Mouse (Mus musculus) frontal cortex, postnatal 10 days (tissue): ENCODE measurements around the gene Erc2.
"Not testable (repeated sequence)": the region's sequence is repeated elsewhere in the genome, so short reads cannot be mapped to it uniquely, and the experiment has no call there.

ENCODE experiments used
- DNase-seq, 2 experiments: peaks; one replicate each; pipeline ENCODE4 v3.0.0; 2022; ENCODE audit warnings: low spot score in 2 of 2, mixed read lengths in 1 of 2

The Erc2 gene

DNA sequence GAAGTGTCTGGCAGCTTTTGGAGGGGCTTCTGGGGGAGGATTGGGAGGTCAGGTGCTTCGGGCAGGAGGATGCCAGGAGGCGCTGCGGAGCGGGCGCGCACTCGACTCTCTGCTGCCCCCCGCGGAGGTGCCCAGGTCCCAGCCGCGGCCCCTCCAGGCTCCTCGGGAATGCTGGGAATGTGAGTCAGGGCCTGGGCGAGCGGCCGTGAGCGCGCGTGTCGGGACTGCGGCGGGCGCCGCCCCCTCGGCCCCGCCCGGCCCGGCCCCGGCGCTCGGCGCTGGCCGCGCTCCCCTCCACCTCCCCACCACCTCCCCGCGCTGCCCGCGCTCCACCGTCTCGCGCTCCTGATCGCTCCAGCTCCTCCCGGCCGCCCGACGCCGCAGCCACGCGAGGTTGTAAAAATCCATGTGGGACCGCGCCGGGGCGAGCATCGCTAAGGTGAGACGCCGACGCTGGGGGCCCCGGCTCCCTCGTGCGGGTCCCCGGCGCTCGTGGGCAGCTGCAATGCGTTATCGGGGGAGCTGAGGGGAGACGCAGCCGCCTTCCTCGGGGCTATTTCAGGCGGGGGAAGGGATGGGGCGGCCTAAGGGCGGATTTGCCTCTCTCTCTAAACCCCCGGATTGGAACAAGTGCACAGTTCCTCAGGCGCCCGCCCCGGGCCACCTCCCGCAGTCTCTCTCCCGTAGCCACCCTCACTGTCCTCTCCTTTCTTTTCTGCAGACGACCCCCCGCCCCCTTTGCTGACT is at the start of gene Erc2:
Erc2 (plus strand) TSS at position 253 of the 747 bp plus-strand sequence.
- peak; percentile 65 to 85 for DNase-seq

DNA sequence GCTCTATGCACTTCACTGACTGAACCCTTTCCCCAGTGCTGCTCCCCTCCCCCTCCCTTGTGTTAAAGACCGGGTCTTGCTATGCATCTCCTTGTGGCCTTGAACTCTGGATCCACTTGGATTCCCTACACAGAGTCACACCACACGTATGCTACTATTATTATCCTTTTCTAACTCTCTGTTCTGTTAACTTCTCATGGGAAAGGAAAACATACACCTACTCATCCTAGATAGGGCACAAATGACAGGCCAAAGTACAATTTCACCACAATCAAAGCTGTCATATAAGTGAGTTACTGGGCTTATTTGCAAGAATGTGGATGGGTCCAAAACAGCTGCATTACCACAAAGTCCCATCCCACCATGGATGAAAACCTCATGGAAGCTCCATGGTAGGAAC is 43.8 kb upstream of the Erc2 start:
- no peak for DNase-seq

DNA sequence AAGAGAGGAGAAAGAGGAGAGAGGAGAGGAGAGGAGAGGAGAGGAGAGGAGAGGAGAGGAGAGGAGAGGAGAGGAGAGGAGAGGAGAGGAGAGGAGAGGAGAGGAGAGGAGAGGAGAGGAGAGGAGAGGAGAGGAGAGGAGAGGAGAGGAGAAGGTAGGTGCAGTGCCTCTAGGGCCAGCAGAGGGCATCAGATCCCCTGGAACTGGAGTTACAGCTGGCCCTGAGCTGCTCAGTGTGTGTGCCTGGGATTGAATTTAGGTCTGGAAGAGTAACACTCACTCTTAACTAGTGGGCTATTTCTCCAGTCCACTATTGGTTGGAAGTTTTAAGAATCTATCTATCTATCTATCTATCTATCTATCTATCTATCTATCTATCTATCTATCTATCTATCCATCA is 32.6 kb upstream of the Erc2 start:
- not testable (repeated sequence) for DNase-seq

DNA sequence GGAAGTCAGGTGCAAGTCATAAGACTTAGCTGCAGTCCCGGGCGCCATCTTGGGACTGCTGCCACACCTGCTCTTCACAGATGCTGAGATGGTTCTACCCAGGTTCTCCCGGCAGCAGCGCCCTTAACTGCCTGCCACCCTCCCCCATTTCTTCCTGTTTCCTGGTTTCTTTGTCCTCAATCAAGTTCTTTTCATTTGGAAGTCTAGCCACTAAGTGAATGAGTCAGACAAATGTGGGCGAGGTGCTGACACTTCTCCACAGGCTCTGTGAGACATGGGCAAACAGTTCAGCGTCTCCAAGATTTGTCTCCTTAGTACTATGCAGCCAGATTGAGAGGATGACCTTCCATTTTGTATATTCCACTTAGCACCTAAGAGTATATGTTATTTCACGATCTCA is 30.1 kb upstream of the Erc2 start:
- DNase-seq: no peak

DNA sequence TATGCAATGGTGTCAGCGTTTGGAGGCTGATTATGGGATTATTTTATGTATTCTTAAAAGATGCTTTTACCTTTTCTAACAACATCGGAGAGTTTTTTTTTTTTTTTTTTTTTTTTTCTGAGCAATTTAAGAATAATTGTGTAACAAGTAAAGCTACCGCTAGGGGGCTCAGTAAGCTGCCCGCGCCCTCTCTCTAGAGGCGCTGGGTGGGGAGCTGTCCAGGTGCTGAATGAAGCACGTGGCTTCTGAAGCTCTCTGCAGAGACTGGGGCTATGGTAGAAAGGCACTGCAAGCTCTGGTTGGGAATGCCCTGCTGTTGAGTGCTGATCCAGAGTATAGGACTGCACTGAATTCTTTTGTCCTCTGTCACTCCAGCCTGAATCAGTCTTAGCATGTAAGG is 26.0 kb upstream of the Erc2 start:
- peak in 1 of 2 experiments; percentile 40 for DNase-seq

DNA sequence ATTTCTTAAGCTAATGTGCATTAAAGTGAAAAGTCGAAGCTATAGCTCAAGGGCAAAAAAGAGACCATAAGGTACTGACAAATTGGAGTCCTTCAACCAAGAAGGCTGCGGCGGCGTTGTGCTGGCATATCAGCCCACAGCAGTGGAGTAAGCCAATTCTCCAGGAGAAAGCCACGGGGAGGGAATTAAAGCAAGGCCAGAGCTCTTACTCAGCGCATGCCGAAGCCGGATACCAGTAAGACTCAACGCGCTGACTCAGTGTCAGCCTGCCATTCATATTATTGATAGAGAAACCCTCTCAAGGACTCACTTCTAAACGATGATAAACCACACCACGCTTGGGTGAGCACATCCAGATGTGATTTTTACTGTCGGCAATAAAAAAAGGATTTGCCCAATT is 20.1 kb upstream of the Erc2 start:
- DNase-seq: no peak

DNA sequence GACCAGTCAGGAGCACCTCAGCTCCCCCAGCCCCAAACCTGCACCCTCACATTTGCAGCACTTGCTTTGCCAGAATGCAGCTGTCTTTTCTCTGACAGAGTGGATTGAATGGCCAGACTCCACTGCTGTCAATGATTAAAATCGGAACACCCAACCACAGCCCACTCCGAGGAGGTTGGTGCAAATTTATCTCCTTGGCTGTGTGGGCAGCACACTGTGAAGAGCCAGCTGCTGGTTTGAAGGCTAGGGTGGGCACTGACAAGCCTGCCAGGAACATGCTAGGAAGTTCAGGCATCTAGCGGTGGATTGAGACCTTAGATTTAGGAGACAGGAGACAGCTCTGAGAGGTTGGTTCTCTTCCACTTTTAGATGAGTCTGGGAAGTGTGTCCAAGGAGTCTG is 14.8 kb upstream of the Erc2 start:
- DNase-seq: no peak

DNA sequence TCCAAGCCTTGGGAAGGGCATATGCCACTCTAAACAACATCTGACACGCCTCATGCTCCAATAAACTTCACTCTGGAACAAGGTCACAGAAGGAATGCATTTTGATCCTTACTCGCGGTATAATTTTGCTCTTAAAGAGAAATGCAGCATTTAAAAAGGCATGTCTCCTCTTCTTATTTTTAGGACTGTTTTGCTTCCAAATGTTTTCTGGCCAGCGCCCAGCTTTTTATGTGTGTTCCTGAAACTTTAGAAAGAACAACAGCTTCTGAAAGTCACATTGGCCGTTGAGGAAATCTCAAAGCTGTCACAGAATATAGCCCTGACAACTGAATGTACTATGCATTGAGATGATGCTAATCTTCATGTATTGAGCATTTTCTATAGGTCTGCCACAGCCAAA is 8.5 kb upstream of the Erc2 start:
- no peak for DNase-seq

DNA sequence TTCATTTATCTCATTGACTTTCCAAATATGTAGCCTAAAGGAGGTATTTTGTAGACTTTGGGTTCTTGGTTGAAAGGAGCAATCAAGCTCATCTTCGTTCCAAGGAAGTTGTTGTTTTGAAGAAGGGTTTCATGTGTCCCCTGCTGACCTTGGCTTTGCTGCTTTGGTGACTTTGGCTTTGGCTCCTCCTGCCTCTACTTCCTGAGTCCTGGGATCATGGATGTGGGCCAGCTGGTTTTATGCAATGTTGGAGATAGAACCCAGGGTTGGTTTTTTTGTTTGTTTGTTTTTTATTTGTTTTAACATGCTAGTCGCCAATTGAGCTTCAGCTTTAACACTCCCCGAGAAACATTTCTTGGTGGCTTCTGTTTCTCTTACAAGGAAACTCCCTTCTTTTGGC is 4.9 kb upstream of the Erc2 start:
- no peak for DNase-seq

DNA sequence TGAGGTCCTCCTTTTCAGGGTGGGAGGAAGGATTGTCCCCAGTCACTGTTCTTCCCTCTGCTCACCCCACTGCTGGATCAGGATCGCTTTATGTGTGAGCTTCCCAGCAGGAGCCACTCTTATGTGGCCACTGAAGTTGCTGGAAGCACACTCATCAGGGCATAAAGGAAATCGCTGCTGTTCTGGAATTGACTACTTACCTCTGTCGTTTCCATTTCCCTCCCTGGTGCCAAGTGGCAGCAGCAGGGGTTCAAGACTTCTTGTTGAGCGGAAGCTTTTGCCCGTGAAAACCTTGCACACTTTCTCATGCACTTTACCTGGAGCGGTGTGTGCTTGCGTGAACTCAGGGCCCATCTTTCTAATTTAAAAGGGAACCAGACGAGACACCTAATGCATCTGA is 652 bp upstream of the Erc2 start:
- no peak for DNase-seq

DNA sequence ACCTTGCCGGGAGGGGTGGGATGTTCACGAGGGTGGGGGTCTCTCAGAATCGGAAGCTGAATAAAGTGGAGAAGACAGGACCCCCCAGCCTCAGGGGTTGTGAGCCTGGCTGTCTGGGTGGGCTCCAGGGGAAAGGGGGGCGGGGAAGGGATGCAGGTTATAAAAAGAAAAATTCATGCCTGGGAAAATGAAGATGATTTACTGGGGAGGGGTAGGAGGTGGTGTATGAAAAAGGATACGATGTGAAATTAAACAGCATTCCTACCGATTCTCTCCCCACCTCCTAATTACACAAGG is 643 bp downstream of the Erc2 start:
- no peak for DNase-seq

DNA sequence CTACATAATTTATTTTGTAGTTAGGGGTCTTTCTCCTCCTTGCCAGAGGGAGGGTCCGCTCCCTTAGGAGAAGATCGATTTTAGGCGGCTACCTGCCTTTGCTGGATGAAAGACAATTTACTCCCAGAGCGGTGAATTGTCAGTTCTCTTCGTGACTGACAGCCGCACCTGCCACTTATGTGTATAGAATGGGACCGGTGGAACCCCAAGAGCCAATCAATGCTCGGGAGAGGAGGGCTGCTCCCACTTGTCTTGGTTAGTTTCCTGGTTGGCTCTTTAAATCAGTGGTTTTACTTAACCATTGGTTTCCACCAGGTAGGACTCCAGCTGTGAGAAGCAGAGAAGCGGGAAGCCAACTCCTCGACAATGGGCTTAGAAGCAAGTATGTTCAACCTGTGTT is 1.1 kb downstream of the Erc2 start:
- DNase-seq: peak; percentile 55 to 67

DNA sequence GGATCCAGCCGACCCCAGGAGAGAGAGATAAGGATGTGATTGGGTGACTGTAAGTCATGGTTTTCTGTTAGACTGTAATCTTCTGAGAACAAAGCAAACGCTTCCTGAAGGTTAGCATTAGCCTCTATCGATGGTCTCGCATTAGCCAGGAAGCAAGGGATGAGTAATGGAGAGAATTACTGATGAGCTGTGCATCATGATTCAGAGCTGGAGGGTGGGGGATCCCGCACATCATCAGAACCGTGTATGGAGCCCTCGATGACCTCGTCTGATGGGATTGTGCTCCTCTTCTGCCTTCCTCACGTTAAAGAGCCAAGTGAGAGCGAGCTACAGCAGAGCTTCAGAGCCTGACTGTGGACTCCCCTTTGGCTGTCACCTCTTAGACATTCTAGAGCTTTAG is 6.5 kb downstream of the Erc2 start:
- no peak for DNase-seq

DNA sequence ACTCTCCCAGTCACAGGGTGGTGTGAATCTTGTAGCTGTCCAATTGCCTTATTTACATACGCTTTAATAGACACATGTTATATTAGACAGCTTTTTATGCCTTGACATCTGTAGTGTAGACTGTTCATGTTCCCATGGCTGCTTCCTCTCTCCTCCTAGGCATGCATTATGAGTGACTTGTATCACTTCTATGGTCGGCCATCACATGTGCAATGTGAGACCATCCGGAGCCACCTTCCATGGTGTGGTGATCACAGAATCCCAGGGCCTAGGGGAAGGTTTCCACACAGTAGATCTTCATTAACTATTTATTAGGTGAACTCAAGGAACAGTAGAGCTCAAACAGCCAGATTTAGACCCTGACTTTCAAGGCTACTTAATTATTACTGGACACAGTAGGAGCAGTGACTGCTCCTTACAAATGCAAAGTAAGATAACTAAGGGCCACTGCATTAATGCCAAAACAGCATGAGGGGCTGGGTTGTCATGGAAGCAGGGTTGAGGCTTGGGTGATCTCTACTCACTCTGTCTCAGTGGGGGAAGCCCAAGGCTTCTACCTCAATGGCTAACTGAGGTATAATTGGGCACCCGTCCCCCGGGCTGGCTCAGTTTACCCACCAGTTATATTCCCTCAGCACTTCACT is 7.3 kb downstream of the Erc2 start:
- DNase-seq: no peak

DNA sequence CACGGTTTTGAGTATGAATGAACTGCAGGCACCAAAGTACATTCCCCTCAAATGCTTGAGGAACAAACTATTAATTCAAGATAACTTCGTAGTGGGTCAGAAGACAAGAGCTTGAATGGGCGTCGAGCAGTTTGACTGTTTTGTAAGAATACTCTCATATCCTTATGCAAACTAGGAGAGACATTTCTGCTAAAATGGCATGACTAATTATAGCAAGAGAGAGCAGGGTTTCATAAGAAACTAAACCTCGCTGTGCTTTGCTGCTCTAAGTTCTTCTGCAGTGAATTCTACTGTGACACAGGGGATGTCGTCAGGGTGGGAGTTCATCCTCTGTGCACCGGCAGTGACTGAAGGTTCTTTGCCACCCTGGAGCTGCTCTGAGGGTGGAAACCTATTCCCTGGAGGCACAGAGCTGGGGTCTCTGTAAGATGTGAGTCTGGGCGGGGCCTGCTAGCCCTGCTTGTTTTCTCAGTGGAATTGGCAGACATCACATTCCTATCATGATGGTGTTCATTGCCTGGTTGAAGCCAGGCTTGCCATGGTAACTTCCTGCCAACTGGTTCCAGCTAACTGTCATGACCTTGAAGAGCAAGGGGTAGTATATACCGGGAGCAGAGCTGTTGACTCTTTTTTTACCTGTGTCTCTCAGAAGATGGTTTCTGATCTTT is 8.9 kb downstream of the Erc2 start:
- DNase-seq: no peak

DNA sequence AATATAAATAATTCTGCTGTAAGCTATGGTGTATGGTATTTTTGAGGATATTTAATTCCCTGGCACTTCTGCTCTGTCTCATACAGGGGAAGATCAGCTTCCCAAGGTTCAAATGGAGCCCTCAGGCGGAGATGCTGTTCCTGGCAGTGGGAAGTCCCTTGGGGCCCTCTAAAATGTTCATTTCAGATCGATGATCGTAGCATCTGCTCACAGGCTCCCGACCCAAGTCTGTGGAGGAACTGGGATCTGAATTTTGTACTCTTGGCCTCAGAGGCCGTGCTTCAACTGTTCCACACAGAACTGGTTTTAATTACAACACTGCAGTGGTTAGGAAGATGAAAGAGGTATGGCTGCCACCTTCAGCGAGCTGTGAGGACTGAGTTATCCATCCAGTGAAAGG is 12.5 kb downstream of the Erc2 start:
- no peak for DNase-seq

DNA sequence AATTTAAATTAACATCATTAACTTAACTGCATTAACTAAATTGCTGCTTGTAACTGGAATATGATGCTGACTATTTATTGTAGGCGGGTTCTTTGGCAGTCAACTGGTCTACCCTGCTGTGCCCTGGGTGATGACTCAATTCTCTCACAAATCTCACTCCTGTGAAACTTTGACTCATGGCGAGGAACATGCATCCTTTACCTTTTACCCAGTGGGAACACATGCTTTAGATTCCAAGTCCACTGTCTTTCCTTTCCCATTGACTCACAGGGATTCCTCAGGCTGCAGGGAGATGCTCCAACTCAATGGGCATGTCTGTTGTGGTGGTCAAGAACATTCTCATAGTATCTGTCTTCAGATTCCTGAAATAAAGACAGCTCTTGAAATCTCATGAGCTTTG is 14.3 kb downstream of the Erc2 start:
- no peak for DNase-seq

DNA sequence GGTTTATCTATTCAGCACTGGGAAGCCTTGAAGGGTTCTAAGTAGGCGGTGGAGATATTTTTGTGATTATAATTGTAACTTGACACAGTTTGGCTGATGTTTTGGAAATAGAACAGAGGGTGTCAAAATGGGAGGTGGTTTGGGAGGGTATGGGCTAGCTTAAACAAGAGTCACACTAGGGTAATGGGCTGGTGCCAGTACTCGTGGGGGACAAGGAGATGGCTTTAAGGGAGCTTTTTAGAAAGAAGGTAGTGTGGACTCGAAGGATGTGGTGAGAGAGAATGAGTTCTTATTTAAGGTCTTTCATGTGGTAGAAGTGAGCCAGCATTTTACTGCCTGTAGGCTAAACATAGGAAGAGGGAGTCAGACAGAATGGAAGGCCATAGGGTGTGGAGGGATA is 19.2 kb downstream of the Erc2 start:
- DNase-seq: no peak

DNA sequence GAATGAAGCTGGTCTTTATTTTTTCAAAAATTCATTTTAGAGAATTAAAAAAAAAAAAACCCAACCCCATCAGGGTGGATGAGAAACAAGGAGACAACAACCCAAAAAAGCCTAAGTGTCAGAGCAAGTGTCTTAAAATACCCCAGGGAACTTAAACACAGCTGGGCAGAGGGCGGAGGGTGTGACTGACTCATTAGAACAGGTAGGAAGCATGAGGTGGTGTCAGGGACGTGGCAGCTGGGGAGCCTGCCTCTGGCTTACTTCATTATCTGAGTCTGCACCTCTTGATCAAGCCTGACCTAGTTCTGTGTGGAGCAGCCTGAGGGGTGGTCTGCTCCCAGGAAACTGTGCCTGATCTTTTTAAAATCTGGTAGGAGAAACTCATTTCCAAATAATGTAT is 20.8 kb downstream of the Erc2 start:
- DNase-seq: no peak

DNA sequence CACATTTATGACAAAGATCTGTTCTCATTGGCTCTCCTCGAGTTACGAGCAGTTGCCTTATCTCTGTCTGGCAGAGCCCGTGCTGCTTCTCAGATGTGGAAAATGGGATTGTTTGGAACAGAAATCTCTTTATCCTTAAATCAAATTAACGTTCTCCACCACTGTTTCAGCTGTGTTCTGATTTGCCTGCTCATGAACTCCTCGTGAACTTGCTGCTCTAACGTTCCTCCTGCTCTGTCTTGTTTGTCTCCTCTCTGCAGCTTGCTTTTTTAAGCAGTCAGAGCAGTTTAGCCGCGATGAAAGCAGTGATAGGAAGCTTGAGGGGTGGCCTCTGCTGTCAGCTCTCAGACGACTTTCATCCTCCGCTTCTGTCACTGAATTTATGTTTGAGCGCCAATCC is 32.4 kb downstream of the Erc2 start:
- no peak for DNase-seq

DNA sequence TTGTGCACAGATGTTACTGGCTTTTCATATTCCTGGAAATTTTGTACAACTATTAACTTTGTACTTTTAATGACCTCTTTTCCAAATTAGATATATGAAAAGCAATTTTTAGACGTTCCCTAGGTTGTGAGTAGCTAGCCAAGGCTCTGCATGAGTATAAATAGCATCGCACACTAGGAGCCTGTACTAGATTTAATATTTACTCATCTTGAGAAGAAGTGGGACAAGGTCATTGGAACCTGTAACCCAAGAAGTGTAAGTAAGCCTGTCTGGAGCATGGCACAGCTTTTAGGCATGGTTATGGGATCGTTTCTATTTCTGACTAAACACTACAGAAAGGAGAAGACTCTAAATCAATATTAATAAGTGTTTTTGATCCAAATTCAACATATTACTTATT is 36.4 kb downstream of the Erc2 start:
- no peak for DNase-seq

DNA sequence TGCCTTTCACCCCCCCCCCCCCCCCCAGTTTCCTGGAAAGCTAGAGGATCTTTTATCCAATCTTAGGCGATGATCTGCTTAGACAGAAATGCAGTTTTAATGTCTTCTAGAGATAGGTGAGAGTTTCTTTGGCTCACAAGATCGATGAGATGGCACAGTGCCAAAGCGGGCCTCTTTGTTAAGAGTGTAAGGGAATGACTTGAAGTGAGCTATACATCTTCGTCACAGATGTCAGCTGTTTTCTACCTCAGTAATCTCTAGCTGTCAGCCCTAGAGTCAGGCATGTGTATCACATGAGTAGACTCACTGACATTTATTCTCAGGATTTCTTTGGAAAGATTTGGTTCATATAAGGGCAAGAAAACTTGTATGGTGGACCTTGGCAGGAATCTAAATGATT is 39.2 kb downstream of the Erc2 start:
- DNase-seq: no peak

DNA sequence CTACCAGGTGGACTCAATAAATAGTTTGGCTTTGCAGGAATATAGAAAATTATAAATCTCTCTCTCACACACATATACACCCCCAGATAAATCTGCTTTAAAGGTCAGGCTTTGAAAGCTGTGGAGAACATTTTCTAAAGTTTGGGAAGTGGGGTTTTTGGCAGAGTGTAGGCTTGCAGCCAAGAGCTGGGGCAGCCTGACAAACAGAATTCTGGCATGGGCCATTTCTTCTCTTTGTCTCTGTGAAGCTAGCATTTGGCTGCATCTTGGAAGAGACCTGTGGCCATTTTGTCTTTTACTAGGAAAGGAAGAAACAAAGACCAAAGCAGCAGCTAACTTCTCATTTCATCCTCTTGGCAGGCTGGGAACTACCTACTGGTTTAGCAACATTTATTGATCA is 40.0 kb downstream of the Erc2 start:
- no peak for DNase-seq
